Mouse (Mus musculus): ENCODE measurements around the gene Rtel1.

The Rtel1 gene

DNA sequence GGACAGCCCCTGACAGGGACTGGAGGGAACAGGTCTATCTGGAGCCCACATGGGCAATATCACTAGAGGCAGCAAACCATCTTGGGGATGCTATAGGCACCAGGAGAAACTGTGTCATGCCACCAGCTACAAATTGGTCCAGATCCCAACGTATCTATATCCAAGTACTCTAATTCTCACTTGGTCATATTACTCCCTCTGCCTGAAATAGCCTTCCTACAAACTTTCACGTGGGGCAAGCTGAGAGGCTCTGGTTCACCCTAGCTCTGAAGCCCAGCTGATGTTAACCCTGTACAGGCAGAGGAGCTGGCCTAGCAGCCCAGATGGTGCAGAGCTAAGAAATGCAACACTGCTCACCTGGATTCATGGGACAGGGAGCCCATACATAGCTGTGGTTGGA, 72.0 kb downstream of the Rtel1 start:
- no peak for DNase-seq

- peak; percentile 80 for DNase-seq
These were observed 73.2 kb downstream of the Rtel1 start for GRCm38 (mm10) chr2:181392600-181393213.

DNA sequence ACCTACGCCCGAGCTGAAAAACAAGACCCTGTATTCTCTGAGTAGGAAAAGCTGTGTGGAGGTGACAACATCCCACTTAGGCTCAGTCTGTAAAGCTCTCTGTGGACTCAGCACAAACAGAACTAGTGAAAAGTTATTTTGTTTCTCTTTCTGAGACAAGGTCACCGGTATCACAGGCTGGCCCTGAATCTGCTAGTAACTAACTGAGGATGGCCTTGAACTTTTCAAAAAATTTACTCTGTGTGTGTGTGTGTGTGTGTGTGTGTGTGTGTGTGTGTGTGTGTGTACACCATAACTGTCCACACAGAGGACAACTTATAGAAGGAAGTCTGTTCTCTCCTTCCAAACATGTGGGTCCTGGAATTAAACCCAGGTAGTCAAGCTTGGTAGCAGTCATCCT, 74.5 kb downstream of the Rtel1 start:
- DNase-seq = no peak

GRCm38 (mm10) chr2:181397207-181397761, 77.7 kb downstream of the Rtel1 start:
- DNase-seq = no peak

DNA sequence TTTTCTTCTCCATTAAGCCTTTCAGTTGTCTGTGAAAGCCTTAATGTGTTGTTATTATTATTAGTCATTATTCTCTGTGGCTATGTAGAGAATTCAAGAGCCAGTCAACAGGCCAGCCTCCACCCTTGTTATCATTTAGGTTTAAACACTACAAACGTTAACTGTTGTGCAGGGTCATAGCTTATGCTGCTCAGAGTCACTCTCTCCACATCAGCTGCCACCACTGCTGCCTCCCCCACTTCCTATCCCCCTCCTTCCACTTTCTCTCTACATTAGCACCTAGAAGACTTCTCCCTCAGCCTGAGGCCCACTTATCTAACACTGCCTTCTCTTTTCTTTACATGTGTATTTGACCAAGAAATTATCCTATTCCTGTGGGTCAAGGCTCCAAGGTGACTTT, 82.0 kb downstream of the Rtel1 start:
- no peak for DNase-seq

DNA sequence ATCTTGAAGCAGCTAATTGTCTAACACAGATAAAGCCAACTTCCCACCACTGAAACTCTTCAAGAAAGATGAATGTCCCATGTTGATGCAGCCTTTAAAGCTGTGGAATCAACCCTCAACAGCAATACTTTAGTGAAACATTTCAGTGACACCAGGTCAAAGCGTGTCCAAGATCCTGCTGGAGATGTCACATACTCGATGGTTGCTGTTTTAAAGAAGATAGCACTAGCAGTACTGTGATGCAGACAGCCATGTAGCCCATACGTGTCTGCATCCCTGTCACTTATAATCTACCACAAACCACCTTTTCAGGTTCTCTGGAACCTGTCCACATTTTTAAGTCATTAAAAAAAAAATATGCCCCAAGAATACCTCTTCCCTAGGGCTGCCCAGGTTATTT, 84.2 kb downstream of the Rtel1 start:
- no peak for DNase-seq
